Mouse (Mus musculus): ENCODE data around the gene Stk4. TPM values are rescaled to one million over a fixed set of nuclear protein-coding genes. Genes with fewer than 3 reads are reported as not detected.

Stk4 gene
- polyA plus RNA-seq, 1 experiment: 10.8 TPM

DNA sequence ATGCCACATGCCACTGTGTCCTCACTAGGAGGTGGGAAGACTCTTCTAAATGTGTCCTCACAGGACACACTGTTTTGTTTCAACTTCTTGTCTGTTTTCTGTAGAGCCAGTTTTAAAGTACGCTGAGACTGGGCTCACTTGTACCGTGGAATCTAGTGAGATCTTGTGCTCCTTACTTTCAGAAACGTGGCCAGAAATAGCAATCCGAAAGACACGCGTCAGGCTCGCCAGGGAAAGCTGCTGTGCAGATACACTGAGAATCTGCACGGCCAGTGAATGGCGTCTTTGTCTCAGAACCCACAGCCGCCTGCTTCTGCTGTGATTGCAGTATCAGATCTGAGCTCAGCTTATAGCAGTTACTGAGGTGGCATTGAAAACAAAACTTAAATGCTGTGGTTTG lies 71.9 kb downstream of the Stk4 start:
- Histone ChIP-seq H3K36me3 (ENCODE audit: control insufficient read depth, insufficient read depth, low read length) (peaks cover 3% of the 10 kb centered on the region; the same call in 1 of the 2 replicates), H3K27ac (ENCODE audit: insufficient read depth, low read depth, low read length) (0 out of 2 replicates have a peak overlapping the region, but pooled peaks have one; percentile 22), H3K4me3 (ENCODE audit: low read depth, low read length) (no peak overlapping the region), H3K4me1 (ENCODE audit: control insufficient read depth, insufficient read depth, insufficient read length, low read length) (no peaks in the 10 kb centered on the region), H3K27me3 (ENCODE audit: control insufficient read depth, insufficient read depth, low read length) (no peaks in the 10 kb centered on the region)
- TF ChIP-seq CTCF (IDR thresholded peaks at IDR 0.05; ENCODE audit: extremely low read depth, insufficient read length, insufficient replicate concordance, low read depth, low read length): no peak
- TF ChIP-seq POLR2A (IDR thresholded peaks at IDR 0.05; ENCODE audit: low read depth, low read length): no peak
- 75% methylated on average over 10 of the region's 10 CpGs for WGBS

- Histone ChIP-seq H3K27me3 (ENCODE audit: control insufficient read depth, insufficient read depth, low read length) (no peaks in the 10 kb centered on the region), H3K4me1 (ENCODE audit: control insufficient read depth, insufficient read depth, insufficient read length, low read length) (no peaks in the 10 kb centered on the region), H3K27ac (ENCODE audit: insufficient read depth, low read depth, low read length) (no peak overlapping the region), H3K36me3 (ENCODE audit: control insufficient read depth, insufficient read depth, low read length) (peaks cover 10% of the 10 kb centered on the region), H3K4me3 (ENCODE audit: low read depth, low read length) (no peak overlapping the region)
- TF ChIP-seq POLR2A (IDR thresholded peaks at IDR 0.05; ENCODE audit: low read depth, low read length): no peak
- TF ChIP-seq CTCF (IDR thresholded peaks at IDR 0.05; ENCODE audit: extremely low read depth, insufficient read length, insufficient replicate concordance, low read depth, low read length): no peak
- WGBS: 75% methylated on average over 6 of the region's 6 CpGs
Measured at GRCm38 (mm10) chr2:164144025-164144424, 73.9 kb downstream of the Stk4 start.

DNA sequence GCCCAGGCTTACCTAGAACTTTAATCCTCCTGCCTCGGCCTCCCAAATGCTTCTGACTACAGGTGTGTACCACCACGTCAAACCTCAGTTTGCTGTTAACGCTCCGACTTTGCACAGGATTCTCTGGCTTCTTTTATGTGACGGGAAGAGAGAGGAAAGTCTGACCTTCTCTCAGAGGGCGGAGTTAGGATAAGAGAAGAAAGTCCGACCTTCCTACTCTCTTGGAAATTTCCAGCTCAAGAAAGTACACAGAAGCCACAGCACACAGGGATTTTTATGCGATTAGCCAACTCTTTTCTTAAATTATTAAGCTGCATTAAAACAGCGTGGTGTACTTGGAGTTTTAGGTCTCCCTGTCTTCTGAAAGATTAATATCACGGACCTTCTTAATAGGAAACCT lies 74.4 kb downstream of the Stk4 start:
- TF ChIP-seq POLR2A (IDR thresholded peaks at IDR 0.05; ENCODE audit: low read depth, low read length) (no peak), CTCF (IDR thresholded peaks at IDR 0.05; ENCODE audit: extremely low read depth, insufficient read length, insufficient replicate concordance, low read depth, low read length) (no peak)
- H3K4me3 ChIP-seq (ENCODE audit: low read depth, low read length): no peak overlapping the region
- no peaks in the 10 kb centered on the region for H3K4me1 ChIP-seq (ENCODE audit: control insufficient read depth, insufficient read depth, insufficient read length, low read length)
- WGBS: 75% methylated on average over 10 of the region's 10 CpGs
- no peak overlapping the region for H3K27ac ChIP-seq (ENCODE audit: insufficient read depth, low read depth, low read length)
- H3K27me3 ChIP-seq (ENCODE audit: control insufficient read depth, insufficient read depth, low read length): no peaks in the 10 kb centered on the region
- H3K36me3 ChIP-seq (ENCODE audit: control insufficient read depth, insufficient read depth, low read length): peaks cover 10% of the 10 kb centered on the region

DNA sequence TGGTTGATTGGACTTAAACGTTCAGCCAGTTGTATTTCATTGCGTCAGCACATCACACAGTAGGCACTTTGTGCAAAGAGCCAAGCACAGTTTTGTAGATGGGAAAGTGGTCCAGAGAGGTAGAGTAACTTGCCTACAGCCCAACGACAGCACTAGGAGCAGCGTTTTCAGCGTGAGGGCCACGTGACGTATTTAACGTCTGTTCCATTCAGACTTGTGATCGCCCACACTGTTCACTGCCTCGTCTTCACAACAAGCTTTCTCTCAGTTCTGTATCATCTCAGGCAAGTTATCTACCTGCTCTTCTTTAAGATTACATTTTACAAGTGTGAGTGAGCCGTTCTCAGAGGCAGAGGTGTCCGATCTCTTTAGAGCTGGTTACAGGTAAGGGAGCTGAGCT lies 76.4 kb downstream of the Stk4 start:
- Histone ChIP-seq H3K36me3 (ENCODE audit: control insufficient read depth, insufficient read depth, low read length) (peaks cover 12% of the 10 kb centered on the region), H3K27me3 (ENCODE audit: control insufficient read depth, insufficient read depth, low read length) (no peaks in the 10 kb centered on the region), H3K4me3 (ENCODE audit: low read depth, low read length) (no peak overlapping the region), H3K27ac (ENCODE audit: insufficient read depth, low read depth, low read length) (no peak overlapping the region), H3K4me1 (ENCODE audit: control insufficient read depth, insufficient read depth, insufficient read length, low read length) (no peaks in the 10 kb centered on the region)
- 96% methylated on average over 12 of the region's 12 CpGs for whole genome bisulfite sequencing
- TF ChIP-seq CTCF (IDR thresholded peaks at IDR 0.05; ENCODE audit: extremely low read depth, insufficient read length, insufficient replicate concordance, low read depth, low read length) (no peak), POLR2A (IDR thresholded peaks at IDR 0.05; ENCODE audit: low read depth, low read length) (no peak)

DNA sequence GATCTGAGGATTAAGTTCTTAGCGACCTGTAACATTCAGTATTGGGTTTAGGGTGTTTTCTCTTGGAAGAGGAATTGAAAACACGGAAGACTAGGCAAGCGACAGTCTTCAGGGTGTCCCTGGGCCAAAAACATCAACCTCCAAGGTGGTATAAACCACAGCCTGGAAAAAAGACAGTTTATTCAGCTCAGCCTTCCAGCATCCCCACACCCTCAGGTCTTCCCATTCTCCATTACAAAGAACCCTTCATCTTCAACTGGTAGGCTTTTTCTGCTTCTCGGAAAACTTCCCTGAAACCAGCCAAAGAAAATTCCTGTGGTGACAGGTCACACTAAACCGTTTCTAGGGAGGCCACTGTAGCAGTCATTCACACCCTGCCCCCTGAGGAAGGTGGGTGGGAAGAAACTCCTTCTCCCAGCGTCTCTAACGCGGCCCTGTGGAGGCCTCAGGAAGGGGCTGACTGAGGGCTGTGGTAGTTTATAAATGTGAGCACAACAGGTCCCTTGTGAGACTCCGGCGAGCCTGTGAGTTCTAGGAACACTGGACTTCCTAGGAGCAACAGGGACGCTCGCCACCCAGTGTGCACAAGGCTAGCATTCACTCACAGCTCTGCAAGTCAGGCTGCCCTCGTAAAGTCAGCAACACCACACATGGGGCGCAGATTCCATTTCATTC lies 80.1 kb downstream of the Stk4 start:
- Histone ChIP-seq H3K27ac (ENCODE audit: insufficient read depth, low read depth, low read length) (no peak overlapping the region), H3K36me3 (ENCODE audit: control insufficient read depth, insufficient read depth, low read length) (peaks cover 31% of the 10 kb centered on the region), H3K4me1 (ENCODE audit: control insufficient read depth, insufficient read depth, insufficient read length, low read length) (no peaks in the 10 kb centered on the region), H3K27me3 (ENCODE audit: control insufficient read depth, insufficient read depth, low read length) (no peaks in the 10 kb centered on the region), H3K4me3 (ENCODE audit: low read depth, low read length) (no peak overlapping the region)
- TF ChIP-seq CTCF (IDR thresholded peaks at IDR 0.05; ENCODE audit: extremely low read depth, insufficient read length, insufficient replicate concordance, low read depth, low read length) (no peak), POLR2A (IDR thresholded peaks at IDR 0.05; ENCODE audit: low read depth, low read length) (no peak)
- 79% methylated on average over 14 of the region's 14 CpGs for WGBS

DNA sequence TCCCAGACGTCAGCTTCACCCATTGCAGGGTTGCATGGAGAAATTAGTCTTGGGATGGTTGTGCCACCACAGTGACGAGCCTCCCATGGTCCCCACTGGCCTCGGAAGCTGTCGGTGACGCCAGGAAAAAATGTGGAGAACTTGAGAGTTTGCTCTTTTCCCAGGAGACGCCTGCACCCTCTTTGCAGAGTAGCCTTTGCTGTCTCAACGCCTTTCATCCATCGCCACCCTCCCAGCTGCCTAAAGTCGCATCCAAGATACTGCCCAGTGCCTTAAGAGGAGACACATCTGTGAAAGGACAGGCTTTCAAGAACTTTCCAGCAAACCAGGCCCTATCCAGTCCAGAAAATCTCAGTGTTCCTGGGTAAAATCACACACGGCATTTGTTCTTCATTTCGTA lies 82.2 kb downstream of the Stk4 start:
- Histone ChIP-seq H3K27me3 (ENCODE audit: control insufficient read depth, insufficient read depth, low read length) (no peaks in the 10 kb centered on the region), H3K27ac (ENCODE audit: insufficient read depth, low read depth, low read length) (no peak overlapping the region), H3K36me3 (ENCODE audit: control insufficient read depth, insufficient read depth, low read length) (peaks cover 31% of the 10 kb centered on the region), H3K4me1 (ENCODE audit: control insufficient read depth, insufficient read depth, insufficient read length, low read length) (no peaks in the 10 kb centered on the region), H3K4me3 (ENCODE audit: low read depth, low read length) (no peak overlapping the region)
- 93% methylated on average over 11 of the region's 11 CpGs for WGBS
- TF ChIP-seq CTCF (IDR thresholded peaks at IDR 0.05; ENCODE audit: extremely low read depth, insufficient read length, insufficient replicate concordance, low read depth, low read length) (no peak), POLR2A (IDR thresholded peaks at IDR 0.05; ENCODE audit: low read depth, low read length) (no peak)

GRCm38 (mm10) chr2:164154007-164154406 lies 83.9 kb downstream of the Stk4 start:
- WGBS: 95% methylated on average over 10 of the region's 10 CpGs
- no peaks in the 10 kb centered on the region for H3K4me1 ChIP-seq (ENCODE audit: control insufficient read depth, insufficient read depth, insufficient read length, low read length)
- no peaks in the 10 kb centered on the region for H3K27me3 ChIP-seq (ENCODE audit: control insufficient read depth, insufficient read depth, low read length)
- peaks cover 24% of the 10 kb centered on the region for H3K36me3 ChIP-seq (ENCODE audit: control insufficient read depth, insufficient read depth, low read length)
- no peak for TF ChIP-seq CTCF (IDR thresholded peaks at IDR 0.05; ENCODE audit: extremely low read depth, insufficient read length, insufficient replicate concordance, low read depth, low read length)
- no peak for TF ChIP-seq POLR2A (IDR thresholded peaks at IDR 0.05; ENCODE audit: low read depth, low read length)
- H3K4me3 ChIP-seq (ENCODE audit: low read depth, low read length): no peak overlapping the region
- no peak overlapping the region for H3K27ac ChIP-seq (ENCODE audit: insufficient read depth, low read depth, low read length)
